Mouse (Mus musculus): Measurements from ENCODE around the gene Gcm2. TPM values are rescaled to one million over a fixed set of nuclear protein-coding genes. Genes with fewer than 3 reads are reported as not detected.

Gcm2 gene
- polyA plus RNA-seq (2015; fragmentation: Nextera tagmentation; extraction: Ambion mirVana) = not detected in 2 replicates

GRCm38 (mm10) chr13:41110935-41111334, at the start of gene Gcm2:
Gcm2 (minus strand) TSS chr13:41111035.
- Histone ChIP-seq H3K36me3 (no peaks in the 10 kb centered on the region), H3K4me2 (no peak within 1 kb of the TSS), H3K9ac (no peak within 1 kb of the TSS), H3K9me3 (no peaks in the 10 kb centered on the region), H3K4me3 (replicated peaks) (no peak within 1 kb of the TSS), H3K27me3 (replicated peaks) (no peaks in the 10 kb centered on the region), H3K4me1 (no peaks in the 10 kb centered on the region), H3K27ac (no peak within 1 kb of the TSS)
- WGBS = 78% methylated on average over 3 of the region's 3 CpGs
- no peak for ATAC-seq (ENCODE audit: insufficient read depth, low FRiP score, low read depth)

- H3K27me3 ChIP-seq (replicated peaks) = no peaks in the 10 kb centered on the region
- no peak for ATAC-seq (ENCODE audit: insufficient read depth, low FRiP score, low read depth)
- H3K4me3 ChIP-seq (replicated peaks) = no peak overlapping the region
- no peaks in the 10 kb centered on the region for H3K4me1 ChIP-seq
- no peaks in the 10 kb centered on the region for H3K9me3 ChIP-seq
- no peak overlapping the region for H3K9ac ChIP-seq
- WGBS = 52% methylated on average over 5 of the region's 5 CpGs
- H3K27ac ChIP-seq = no peak overlapping the region
- no peaks in the 10 kb centered on the region for H3K36me3 ChIP-seq
- H3K4me2 ChIP-seq = no peak overlapping the region
These were observed 47.6 kb upstream of the Gcm2 start for GRCm38 (mm10) chr13:41158426-41158825.

- Histone ChIP-seq H3K9ac (no peak overlapping the region), H3K9me3 (no peaks in the 10 kb centered on the region), H3K4me3 (replicated peaks) (no peak overlapping the region), H3K27me3 (replicated peaks) (no peaks in the 10 kb centered on the region), H3K36me3 (no peaks in the 10 kb centered on the region), H3K4me2 (no peak overlapping the region), H3K4me1 (no peaks in the 10 kb centered on the region), H3K27ac (no peak overlapping the region)
- ATAC-seq (ENCODE audit: insufficient read depth, low FRiP score, low read depth) = no peak
- 70% methylated on average over 11 of the region's 11 CpGs for WGBS
These were observed 42.3 kb upstream of the Gcm2 start for GRCm38 (mm10) chr13:41153146-41153545.

GRCm38 (mm10) chr13:41146271-41146670, 35.4 kb upstream of the Gcm2 start:
- Histone ChIP-seq H3K9me3 (no peaks in the 10 kb centered on the region), H3K4me1 (no peaks in the 10 kb centered on the region), H3K4me3 (replicated peaks) (no peak overlapping the region), H3K27me3 (replicated peaks) (no peaks in the 10 kb centered on the region), H3K27ac (no peak overlapping the region), H3K9ac (no peak overlapping the region), H3K4me2 (no peak overlapping the region), H3K36me3 (no peaks in the 10 kb centered on the region)
- ATAC-seq (ENCODE audit: insufficient read depth, low FRiP score, low read depth) = no peak
- 80% methylated on average over 10 of the region's 10 CpGs for WGBS

GRCm38 (mm10) chr13:41145433-41145970, 34.7 kb upstream of the Gcm2 start:
- Histone ChIP-seq H3K4me2 (no peak overlapping the region), H3K27ac (no peak overlapping the region), H3K36me3 (no peaks in the 10 kb centered on the region), H3K9me3 (no peaks in the 10 kb centered on the region), H3K9ac (no peak overlapping the region), H3K4me3 (replicated peaks) (no peak overlapping the region), H3K4me1 (no peaks in the 10 kb centered on the region), H3K27me3 (replicated peaks) (no peaks in the 10 kb centered on the region)
- ATAC-seq (ENCODE audit: insufficient read depth, low FRiP score, low read depth) = no peak
- 72% methylated on average over 6 of the region's 6 CpGs for whole genome bisulfite sequencing

- Histone ChIP-seq H3K4me2 (no peak overlapping the region), H3K4me1 (no peaks in the 10 kb centered on the region; the same call in 1 of the 2 replicates), H3K9me3 (no peaks in the 10 kb centered on the region), H3K27me3 (replicated peaks) (no peaks in the 10 kb centered on the region), H3K27ac (no peak overlapping the region), H3K4me3 (replicated peaks) (no peak overlapping the region), H3K9ac (no peak overlapping the region), H3K36me3 (no peaks in the 10 kb centered on the region)
- ATAC-seq (ENCODE audit: insufficient read depth, low FRiP score, low read depth) = no peak
- 9% methylated on average over 6 of the region's 6 CpGs for WGBS
These were observed 24.1 kb upstream of the Gcm2 start for GRCm38 (mm10) chr13:41134901-41135300.

- Histone ChIP-seq H3K4me1 (no peaks in the 10 kb centered on the region; the same call in 1 of the 2 replicates), H3K36me3 (no peaks in the 10 kb centered on the region), H3K4me3 (replicated peaks) (no peak overlapping the region), H3K27ac (no peak overlapping the region), H3K9me3 (no peaks in the 10 kb centered on the region), H3K4me2 (no peak overlapping the region), H3K9ac (no peak overlapping the region), H3K27me3 (replicated peaks) (no peaks in the 10 kb centered on the region)
- no peak for ATAC-seq (ENCODE audit: insufficient read depth, low FRiP score, low read depth)
- 82% methylated on average over 8 of the region's 8 CpGs for WGBS
These were observed 18.2 kb upstream of the Gcm2 start for GRCm38 (mm10) chr13:41129061-41129460.

GRCm38 (mm10) chr13:41128326-41128725, 17.5 kb upstream of the Gcm2 start:
- Histone ChIP-seq H3K4me2 (no peak overlapping the region), H3K27me3 (replicated peaks) (no peaks in the 10 kb centered on the region), H3K9ac (no peak overlapping the region), H3K4me3 (replicated peaks) (no peak overlapping the region), H3K27ac (no peak overlapping the region), H3K4me1 (no peaks in the 10 kb centered on the region; the same call in 1 of the 2 replicates), H3K36me3 (no peaks in the 10 kb centered on the region), H3K9me3 (no peaks in the 10 kb centered on the region)
- ATAC-seq (ENCODE audit: insufficient read depth, low FRiP score, low read depth) = no peak
- 85% methylated on average over 8 of the region's 8 CpGs for WGBS

GRCm38 (mm10) chr13:41123666-41124225, 12.9 kb upstream of the Gcm2 start:
- no peak overlapping the region for H3K4me3 ChIP-seq (replicated peaks)
- no peak overlapping the region for H3K27ac ChIP-seq
- no peaks in the 10 kb centered on the region for H3K36me3 ChIP-seq
- 89% methylated on average over 6 of the region's 6 CpGs for whole genome bisulfite sequencing
- H3K4me1 ChIP-seq = no peaks in the 10 kb centered on the region
- H3K9me3 ChIP-seq = no peaks in the 10 kb centered on the region
- no peak overlapping the region for H3K4me2 ChIP-seq
- no peak for ATAC-seq (ENCODE audit: insufficient read depth, low FRiP score, low read depth)
- H3K9ac ChIP-seq = no peak overlapping the region
- no peaks in the 10 kb centered on the region for H3K27me3 ChIP-seq (replicated peaks)

- no peak for ATAC-seq (ENCODE audit: insufficient read depth, low FRiP score, low read depth)
- Histone ChIP-seq H3K9me3 (no peaks in the 10 kb centered on the region), H3K27me3 (replicated peaks) (no peaks in the 10 kb centered on the region), H3K27ac (no peak overlapping the region), H3K4me2 (no peak overlapping the region), H3K9ac (no peak overlapping the region), H3K36me3 (no peaks in the 10 kb centered on the region), H3K4me3 (replicated peaks) (no peak overlapping the region), H3K4me1 (no peaks in the 10 kb centered on the region)
- WGBS = 32% methylated on average over 9 of the region's 9 CpGs
These were observed 8.5 kb upstream of the Gcm2 start for GRCm38 (mm10) chr13:41119152-41119945.

- no peak within 1 kb of the TSS for H3K9ac ChIP-seq
- H3K9me3 ChIP-seq = no peaks in the 10 kb centered on the region
- no peaks in the 10 kb centered on the region for H3K27me3 ChIP-seq (replicated peaks)
- peak within 1 kb of the TSS; percentile 8 for H3K4me3 ChIP-seq (replicated peaks)
- no peak within 1 kb of the TSS for H3K27ac ChIP-seq
- H3K36me3 ChIP-seq = no peaks in the 10 kb centered on the region
- no peaks in the 10 kb centered on the region for H3K4me1 ChIP-seq
- peak within 1 kb of the TSS; percentile 32 for H3K4me2 ChIP-seq
- peak; percentile 60; the same call in 1 of the 2 replicates for ATAC-seq (ENCODE audit: insufficient read depth, low FRiP score, low read depth)
- WGBS = 35% methylated on average over 14 of the region's 14 CpGs
These were observed 3.1 kb upstream of the Gcm2 start, which contains the start of gene Sycp2l for GRCm38 (mm10) chr13:41113940-41114339. Sycp2l (plus strand) TSS chr13:41114307.

GRCm38 (mm10) chr13:41105541-41105940, 5.3 kb downstream of the Gcm2 start:
- Histone ChIP-seq H3K36me3 (no peaks in the 10 kb centered on the region), H3K27me3 (replicated peaks) (no peaks in the 10 kb centered on the region), H3K4me3 (replicated peaks) (no peak overlapping the region), H3K9ac (no peak overlapping the region), H3K4me1 (no peaks in the 10 kb centered on the region), H3K9me3 (no peaks in the 10 kb centered on the region), H3K27ac (no peak overlapping the region), H3K4me2 (no peak overlapping the region)
- ATAC-seq (ENCODE audit: insufficient read depth, low FRiP score, low read depth) = no peak
- WGBS = 85% methylated on average over 13 of the region's 13 CpGs

All from stomach, embryonic 15.5 days (tissue).